Mouse (Mus musculus) kidney, postnatal 36 days (tissue): ENCODE measurements around the gene Dlx3.

Experiments used
- DNase-seq, 2 experiments: peaks; one replicate each; pipeline ENCODE4 v3.0.0; 2021 to 2022; ENCODE audit warnings: mixed read lengths in 2 of 2

Dlx3 gene

GRCm38 (mm10) chr11:95125366-95125948 lies 5.5 kb downstream of the Dlx3 start:
- no peak for DNase-seq

GRCm38 (mm10) chr11:95126272-95127245 lies 6.6 kb downstream of the Dlx3 start:
- no peak for DNase-seq

DNA sequence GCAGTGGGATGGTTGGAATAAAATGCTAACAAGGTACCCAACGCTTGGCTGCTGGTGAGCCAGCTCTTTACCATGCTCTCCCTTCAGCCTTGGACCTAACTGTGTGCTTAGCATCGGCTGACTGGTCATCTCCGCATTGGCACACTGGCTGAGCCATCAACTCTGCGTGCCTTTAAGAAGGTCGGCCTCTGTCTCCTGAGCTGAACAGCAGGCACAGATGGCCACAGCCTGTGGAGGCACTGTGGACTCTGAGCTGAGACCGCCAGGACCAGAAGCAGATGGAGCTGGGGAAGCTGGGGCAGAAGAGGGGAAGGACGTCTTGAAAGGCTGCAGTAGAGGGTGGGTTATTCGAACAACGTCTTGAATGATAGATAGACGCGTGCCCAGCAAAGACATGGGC lies 8.4 kb downstream of the Dlx3 start:
- no peak for DNase-seq

GRCm38 (mm10) chr11:95130668-95131252 lies 10.8 kb downstream of the Dlx3 start:
- DNase-seq: no peak

GRCm38 (mm10) chr11:95133321-95133720 lies 13.4 kb downstream of the Dlx3 start:
- no peak for DNase-seq

DNA sequence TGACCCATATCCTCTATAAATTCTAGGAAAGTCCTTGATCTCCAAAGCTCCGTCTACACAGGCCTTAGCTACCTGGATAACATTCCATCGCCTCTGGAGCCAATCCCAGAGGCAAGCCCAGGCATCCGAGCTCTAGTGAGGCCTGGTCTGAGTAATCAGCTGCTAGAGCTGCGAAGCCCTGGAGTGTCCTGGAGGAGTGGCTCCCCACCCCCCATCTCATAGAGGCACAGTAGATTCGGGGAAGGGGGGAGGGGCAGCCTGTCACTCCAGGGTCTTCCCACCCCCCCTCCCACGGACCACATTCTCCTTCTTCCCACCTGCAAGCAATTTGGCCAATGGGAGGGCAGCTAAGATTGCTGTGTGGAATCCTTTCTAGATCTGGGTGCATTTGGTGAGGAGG lies 17.4 kb downstream of the Dlx3 start:
- DNase-seq: no peak

- no peak for DNase-seq
Measured at GRCm38 (mm10) chr11:95139871-95140270, 20.0 kb downstream of the Dlx3 start.

- DNase-seq: no peak
Measured at GRCm38 (mm10) chr11:95142258-95142657, 22.3 kb downstream of the Dlx3 start.

- DNase-seq: peak in 1 of 2 experiments; percentile 59
Measured at GRCm38 (mm10) chr11:95142980-95143575, 23.2 kb downstream of the Dlx3 start.

GRCm38 (mm10) chr11:95143663-95144062 lies 23.7 kb downstream of the Dlx3 start:
- no peak for DNase-seq

GRCm38 (mm10) chr11:95144091-95144945 lies 24.4 kb downstream of the Dlx3 start:
- DNase-seq: no peak

- peak in 1 of 2 experiments; percentile 30 for DNase-seq
Measured at GRCm38 (mm10) chr11:95144946-95145483, 25.1 kb downstream of the Dlx3 start.

DNA sequence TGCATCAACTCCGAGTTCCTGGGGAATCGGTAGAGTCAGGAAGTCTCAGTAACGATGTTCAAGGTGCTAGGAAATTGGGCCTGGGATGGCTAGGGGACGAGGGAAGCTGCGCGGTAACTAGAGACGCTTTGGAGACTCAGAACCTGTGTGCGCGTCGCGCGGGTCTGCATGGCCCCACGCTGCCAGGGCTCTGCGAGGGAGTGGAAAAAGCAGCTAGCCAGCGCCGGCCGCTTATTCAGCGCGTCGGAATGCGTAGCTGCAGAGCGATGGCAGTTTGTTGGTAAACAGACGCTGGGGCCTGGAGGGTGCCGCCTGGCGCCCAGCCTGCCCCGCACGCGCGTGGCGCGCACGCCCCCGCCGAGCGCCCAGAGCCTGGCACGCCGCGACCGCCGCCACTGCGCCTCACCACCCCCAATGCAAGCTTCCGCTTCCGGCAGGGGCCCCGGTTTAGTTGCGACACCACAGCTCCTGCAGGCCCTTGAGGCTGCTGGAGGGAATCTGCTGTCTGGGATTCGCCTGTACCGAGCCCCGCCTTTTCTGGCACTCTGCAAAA lies 26.0 kb downstream of the Dlx3 start, which contains the start of gene Dlx4:
Dlx4 (minus strand) TSS at position 413 of the 553 bp plus-strand sequence.
- DNase-seq: peak in 1 of 2 experiments; percentile 41

- no peak for DNase-seq
Measured at GRCm38 (mm10) chr11:95148754-95149153, 28.8 kb downstream of the Dlx3 start.

GRCm38 (mm10) chr11:95149462-95150268 lies 29.7 kb downstream of the Dlx3 start:
- no peak for DNase-seq

DNA sequence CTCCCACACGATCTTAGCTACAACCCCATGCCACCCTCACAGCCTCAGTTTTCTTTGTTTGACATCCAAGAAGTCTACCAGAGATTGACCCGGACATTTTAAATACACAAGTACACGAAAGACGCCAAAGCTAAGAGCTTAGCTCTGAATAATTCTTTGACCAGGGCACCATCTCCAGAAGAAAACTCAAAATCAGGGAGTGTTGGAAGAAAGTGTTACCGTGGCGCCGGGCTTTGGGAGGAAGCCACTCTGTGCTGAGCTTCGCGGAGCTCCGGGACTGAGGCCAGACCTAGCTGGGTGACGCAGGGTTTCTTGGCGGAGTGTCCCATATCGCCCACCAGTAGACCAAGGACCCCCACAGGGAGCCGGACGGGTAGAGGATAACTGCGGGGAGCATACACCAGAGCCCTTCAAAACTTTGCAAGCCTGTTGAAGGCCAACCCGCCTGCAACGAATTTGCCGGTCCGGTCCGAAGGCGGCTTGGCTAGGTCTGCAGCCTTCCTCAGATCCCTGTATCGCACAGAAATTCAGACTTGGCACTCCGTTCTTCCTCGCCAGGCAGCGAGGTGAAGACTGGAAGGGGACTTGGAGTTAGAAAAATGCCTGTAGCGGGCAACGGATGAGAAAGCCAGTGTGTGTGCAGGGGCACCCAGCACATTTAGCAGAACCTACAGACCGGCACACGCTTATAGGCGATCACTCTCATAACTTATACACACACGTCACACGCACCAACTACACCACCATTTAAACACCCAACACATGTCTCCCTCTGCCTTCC lies 30.5 kb downstream of the Dlx3 start:
- DNase-seq: no peak

DNA sequence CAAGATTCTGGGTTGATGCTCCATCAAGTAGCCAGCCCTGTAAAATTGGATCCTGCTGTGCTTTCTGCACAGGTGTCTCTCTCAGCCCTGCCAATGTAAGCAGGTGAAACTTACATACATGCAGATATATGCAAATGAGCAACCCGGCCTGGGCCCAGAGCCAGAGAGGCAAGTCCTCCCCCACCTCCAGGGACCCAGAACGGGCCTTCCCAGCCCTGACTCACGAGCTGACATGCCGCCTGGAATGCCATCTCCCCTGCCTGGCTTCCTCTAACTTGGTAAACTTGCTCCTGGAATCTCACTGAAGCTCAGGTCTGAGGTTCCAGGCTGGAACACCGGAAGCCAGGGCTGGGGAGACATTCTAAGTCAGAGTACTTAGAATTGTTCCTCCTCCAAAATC lies 33.2 kb downstream of the Dlx3 start:
- no peak for DNase-seq

DNA sequence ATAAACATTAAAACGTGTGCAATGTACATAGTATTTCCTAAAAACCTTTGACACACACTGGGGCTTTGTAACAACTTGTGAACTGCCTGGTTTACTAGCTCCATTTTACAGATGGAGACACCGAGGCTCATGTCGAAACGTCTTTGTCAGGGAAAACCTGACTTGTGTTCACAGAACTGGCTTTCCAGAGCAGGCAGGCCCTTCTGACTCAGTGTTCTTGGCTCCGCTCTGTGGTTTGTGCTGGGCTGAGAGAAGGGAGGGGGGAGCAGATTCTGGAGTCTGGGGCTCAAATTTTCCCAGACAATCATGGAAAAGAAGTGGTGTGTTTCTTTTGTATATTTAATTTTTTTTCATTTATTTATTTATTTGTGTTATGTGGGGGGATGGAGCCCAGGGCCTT lies 33.8 kb downstream of the Dlx3 start:
- DNase-seq: no peak

DNA sequence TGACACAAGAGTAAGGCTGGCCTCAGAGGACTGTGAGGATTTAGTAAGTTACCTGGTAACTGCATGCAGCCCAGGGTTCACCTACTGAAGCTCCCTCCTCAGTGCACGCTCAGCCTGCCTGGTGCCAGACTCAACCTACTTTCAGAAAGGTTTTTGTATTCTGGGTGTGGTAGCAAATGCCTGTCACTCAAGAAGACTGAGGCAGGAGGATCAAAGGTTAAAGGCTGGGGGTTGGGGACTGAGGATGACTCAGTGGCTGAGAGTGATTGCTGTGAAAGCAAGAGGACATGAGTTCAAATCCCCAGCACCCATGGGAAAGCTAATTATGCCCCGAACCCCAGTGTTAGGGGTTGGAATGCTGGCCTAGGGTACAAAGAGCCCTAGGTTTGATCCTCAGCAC lies 35.6 kb downstream of the Dlx3 start:
- no peak for DNase-seq

GRCm38 (mm10) chr11:95157356-95157755 lies 37.4 kb downstream of the Dlx3 start:
- DNase-seq: no peak
